Mouse (Mus musculus) layer of hippocampus, adult 18-20 months (tissue): ENCODE data around the gene Inka2. TPM values are rescaled to one million over a fixed set of nuclear protein-coding genes. Genes with fewer than 3 reads are reported as not detected.

Experiments
- DNase-seq, 2 experiments: peaks; one replicate each; pipeline ENCODE4 v3.0.0; 2022; ENCODE audit warnings: low spot score in 2 of 2
- long read RNA-seq: library from polyadenylated mRNA; stranded (forward); transcript quantifications from one replicate; pipeline ENCODE4 v2.0.0, GENCODE M21; 2021
- total RNA-seq, 2 experiments: library from RNA; stranded (reverse); gene quantifications; 2 replicates each; pipeline ENCODE4 v1.2.3; 2021

The Inka2 gene
- 10 to 100 TPM; 70.5 to 74.0 TPM for total RNA-seq
- long read RNA-seq, full-length matches to known transcripts, result 25 of 44 reads
- long read RNA-seq, partial matches to known transcripts, result 0 of 44 reads
- long read RNA-seq, other reads (novel, unspliced or antisense), result 19 of 44 reads

DNA sequence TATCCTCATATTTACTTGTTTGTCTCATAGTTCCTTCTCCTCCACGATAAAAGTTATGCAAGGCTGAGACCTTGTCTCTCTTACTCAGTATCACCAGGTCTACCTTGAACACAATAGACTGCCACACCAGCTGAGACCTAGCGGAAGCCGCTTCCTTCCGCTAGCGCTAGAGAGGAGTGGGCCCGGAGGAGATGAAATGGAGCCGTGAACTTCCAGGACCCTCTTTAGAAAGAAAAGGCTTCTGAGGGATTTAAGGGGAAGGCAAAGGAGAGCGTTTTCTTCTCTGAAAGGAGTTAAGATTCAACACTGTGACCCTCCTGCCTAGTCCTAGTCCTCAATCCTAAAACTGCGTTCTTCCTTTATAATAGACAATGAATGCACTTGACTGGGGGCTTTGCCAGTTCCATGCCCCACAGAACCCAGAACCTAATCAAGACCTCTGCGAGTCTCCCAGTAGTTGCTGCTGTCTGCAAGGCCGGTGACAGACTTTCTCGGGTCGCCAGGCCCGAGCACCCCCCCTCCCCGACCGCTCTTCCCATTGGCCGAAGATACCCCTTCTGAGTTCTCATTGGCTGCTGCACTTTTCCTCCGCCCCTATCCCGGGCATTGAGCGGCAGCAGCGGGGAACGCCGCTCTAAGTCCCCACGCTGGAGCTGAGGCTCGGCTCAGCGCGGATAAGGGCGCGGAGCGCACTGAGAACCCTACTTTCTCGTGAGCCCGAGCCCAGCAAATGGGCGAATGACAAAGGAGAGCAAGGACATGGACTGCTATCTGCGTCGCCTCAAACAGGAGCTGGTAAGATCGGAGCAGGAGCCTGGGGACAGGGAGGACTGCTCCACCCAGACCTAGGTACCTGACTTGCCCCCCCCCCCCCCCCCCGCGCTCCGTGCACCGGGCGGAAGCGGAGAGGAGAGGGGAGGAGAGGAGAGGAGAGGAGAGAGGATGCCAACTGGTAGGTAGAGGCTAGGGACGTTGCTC lies at the start of gene Inka2:
Gene Inka2, plus strand, starts transcription at position 569 of the 978 bp plus-strand sequence.
- DNase-seq, result peak; percentile 83 to 90

DNA sequence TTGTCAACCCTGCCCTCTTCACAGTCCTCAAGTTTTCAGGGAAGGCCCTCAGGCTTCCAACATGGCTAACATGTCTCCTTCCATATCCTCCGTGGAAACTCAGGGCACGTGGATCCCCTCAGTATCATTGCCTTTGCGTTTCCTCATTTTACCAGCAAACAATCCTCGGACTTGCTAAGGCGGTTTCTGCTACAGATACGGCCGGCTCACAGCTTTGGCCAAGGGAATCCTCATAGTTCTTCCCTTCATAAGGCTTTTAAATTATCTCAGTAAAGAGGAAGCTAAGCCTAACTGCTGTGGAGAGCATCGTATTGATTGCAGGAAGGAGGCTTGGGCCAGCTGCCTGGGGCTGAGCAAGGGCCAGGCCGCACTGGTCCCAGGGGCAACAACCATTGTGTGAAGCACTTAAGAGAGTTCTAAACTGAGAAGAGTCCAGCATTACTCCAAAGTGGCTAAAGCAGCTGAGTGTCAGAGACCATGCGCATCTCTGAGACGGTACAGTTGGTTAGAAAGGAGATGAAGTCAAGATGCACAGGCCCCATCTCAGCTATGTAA lies 49.3 kb upstream of the Inka2 start:
- DNase-seq, result no peak

GRCm38 (mm10) chr3:105660530-105660929 lies 43.9 kb upstream of the Inka2 start:
- DNase-seq, result no peak

- DNase-seq, result no peak
Measured at GRCm38 (mm10) chr3:105663043-105663442, 41.4 kb upstream of the Inka2 start.

- no peak for DNase-seq
Measured at GRCm38 (mm10) chr3:105665105-105665765, 39.2 kb upstream of the Inka2 start.

GRCm38 (mm10) chr3:105666996-105667523 lies 37.3 kb upstream of the Inka2 start:
- DNase-seq, result no peak

GRCm38 (mm10) chr3:105668161-105668560 lies 36.2 kb upstream of the Inka2 start:
- peak in 1 of 2 experiments; percentile 61 for DNase-seq

DNA sequence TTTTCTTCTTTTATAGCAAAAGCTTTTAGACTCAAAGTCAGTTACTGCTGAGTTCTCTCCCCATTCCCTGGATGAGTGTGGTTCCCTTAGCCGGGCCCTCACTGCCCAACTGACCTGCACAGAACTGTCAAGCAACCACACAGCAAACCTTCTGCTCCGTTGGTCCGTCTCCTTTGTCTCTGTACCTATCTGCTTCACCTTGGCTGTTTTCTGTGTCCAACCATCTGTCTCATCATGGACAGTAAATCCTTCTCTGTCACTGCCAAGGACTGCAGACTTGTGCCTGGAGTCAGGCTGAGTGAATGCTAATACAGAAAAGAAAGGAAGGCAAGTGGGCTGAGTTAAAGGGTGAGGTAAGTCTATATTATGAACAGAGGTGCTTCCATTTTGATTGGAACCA lies 34.6 kb upstream of the Inka2 start:
- no peak for DNase-seq

- DNase-seq, result no peak
Measured at GRCm38 (mm10) chr3:105670801-105671200, 33.6 kb upstream of the Inka2 start.

- peak; percentile 47 to 87 for DNase-seq
Measured at GRCm38 (mm10) chr3:105674595-105675218, 29.7 kb upstream of the Inka2 start.

DNA sequence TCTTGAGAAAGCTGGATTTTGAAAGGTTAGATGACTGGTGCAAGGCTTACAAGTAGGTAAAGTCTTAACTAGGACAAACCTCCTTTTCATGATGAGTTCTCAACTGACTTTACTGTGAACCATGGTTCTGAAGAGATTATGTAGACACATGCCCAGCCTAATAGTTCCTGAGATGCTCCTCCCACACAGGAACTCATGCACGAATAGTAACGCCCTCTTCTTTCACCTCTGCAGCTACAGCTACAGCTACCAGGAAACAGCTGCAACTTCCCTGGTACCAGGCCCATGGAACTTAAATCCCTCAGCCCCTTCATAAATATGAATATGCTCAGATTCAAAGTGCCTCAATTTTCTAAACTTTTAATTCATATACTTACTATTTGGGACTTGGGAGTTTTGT lies 28.5 kb upstream of the Inka2 start:
- DNase-seq, result no peak

DNA sequence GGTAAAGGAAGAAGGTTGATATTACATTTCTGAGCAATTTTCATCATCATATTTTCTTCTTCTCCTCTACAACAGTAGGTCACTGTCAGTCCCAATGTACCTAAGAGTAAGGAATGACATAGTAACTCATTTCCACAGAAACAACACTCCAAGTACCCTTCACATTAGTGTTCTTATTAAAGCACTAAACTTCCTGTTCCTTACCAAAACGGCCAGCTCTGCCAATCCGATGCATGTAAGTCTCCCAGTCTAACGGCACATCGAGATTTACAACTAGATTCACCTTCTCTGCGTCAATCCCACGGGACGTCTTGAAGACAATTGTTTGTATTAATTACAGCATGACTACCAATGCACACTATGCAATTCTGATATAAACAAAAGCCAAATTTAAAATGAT lies 24.1 kb upstream of the Inka2 start:
- no peak for DNase-seq

DNA sequence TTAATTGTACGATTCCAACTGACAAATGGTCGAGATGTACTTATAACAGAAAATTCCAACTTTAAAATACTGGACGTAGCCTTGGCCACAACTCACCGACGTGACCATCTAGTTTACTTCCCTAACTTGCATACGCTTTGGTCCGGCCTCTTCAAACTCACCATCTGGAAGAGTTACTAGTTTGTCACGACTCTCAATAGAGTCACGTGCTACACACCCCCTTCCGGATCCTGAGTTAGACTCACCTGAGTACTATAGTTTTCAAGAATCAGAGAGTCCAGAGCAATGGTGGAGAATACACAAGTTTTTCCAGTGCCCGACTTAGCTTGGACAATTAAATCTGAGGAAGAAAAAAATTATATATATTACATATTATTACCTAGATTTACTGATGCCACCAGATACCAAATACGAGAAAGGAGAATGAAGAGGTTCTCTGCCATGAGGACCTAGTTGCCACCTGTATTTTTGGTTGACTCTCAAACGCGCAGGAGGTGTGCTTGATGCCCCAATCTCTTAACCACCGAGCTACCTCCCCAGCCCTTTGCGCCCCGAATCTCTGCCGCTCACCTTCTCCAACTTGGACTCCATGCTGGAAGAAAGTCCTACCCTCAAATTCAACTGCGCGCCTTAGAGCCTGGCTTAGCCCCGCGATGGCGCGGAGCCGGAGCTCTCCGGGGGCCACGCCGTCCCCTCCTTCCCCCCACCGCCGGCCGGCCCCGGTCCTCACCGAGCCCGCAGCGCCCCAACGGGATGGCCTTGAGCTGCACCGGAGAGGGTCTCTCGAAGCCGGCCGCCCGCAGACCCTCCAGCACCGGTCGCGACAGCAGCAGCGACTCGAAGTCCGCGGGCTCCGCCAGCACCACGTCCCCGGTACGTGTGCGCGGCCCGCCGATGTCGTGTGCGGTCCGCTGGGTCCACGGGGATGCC lies 17.7 kb upstream of the Inka2 start:
- DNase-seq, result no peak

DNA sequence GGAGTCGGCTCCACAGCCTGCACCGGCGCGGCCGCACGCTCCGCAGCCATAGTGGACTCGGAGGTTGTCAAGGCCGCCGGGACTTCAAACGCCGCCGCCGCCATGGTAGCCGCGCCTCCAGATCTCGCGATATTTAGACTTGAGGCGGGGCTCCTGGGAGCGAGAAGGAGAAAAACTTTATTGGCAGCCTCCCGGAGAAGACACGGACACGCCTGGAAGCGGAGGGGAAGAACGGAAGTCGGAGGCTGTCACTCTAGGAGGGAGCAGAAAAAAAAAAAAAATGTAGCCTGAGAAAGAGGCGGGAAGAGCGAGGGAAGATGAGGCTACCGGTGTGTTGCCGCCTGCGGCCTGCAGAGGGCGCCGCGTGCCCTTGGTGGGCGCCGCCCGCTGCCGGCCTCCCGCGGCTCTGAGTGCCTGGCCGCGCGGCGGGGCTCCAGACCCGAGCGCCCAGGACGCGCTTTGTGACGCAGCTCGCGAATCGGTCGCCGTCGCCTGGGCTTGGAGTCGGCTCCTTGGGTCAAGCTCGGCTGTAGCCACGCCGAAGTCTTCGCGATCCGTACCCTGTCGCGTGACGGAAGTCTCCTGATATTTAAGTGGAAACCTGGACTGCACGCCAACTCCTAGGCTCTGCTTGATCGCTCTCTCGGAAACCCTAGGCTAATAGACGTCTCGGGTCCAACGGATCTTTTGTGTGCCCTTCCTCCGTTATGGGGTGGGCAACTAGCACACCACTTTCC lies 16.9 kb upstream of the Inka2 start, which contains the start of gene Ddx20:
Gene Ddx20, minus strand, starts transcription at position 251 of the 737 bp plus-strand sequence.
- DNase-seq, result peak; percentile 92 to 94

DNA sequence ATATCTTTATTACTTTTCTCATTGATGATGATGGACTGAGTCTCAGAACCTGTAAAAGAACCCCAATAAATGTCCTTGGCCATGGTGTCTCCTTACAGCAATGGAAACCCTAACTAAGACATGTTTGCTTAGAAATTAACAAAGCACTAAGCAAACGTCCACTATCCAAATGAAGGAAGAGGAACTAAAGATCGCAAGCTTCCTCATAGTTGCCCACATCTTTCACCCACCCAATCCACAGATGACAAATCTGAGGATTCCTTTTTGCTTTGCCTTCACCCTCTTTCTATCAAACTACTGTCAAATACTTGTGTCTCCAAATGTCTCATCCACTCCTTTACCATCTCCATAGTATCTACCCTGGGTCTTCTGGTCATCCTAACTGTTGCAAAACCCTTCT lies 15.9 kb upstream of the Inka2 start:
- no peak for DNase-seq

GRCm38 (mm10) chr3:105693327-105694080 lies 10.9 kb upstream of the Inka2 start:
- DNase-seq, result peak; percentile 72 to 82

- no peak for DNase-seq
Measured at GRCm38 (mm10) chr3:105695476-105696386, 8.7 kb upstream of the Inka2 start.
